Comparison of ENCODE assay signal across 8 mouse cellular contexts in the genomic region with DNA sequence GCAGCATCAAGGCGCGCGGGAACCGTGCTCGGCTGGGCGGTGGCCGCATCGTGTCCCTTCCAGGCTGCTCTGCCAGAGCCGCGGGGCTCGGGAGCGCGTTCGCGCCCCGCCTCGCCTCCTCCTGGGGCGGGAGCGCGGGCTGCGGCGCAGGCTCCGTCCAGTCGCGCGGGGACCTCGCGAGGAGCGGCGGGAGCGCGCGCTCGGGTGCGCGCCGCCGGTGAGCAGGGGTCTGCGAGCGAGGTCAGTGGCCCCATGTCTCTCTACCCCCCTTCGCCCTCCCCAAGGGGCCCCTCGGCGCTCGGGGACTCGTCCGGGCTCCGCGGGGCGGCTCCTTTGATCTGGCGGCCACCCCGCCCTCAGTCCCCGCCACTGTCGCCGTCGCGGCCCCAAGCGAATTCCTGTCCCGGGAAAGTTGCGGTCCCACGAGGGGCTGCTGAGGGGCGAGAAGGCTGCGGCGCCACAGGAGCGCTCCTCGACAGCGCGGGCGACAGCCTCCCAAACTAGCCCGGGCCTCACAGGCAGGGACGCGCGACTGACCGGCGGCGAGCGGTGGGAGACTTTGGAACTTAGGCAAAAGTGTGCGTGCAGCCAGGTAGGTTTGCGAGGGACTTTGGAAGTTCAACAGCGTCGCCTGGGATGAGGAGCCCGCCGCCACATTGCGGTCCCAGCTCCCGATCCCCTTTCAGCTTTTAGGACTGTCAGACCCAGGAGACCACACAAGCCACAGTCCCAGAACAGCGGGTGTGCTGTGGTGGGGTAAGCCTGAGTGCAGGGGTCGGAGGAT. TPM values are rescaled to one million over a fixed set of nuclear protein-coding genes. Genes with fewer than 3 reads are reported as not detected.
A peak's percentile ranks its signal among the peaks of the same experiment; 100 is the strongest.
DNase-seq lines count a peak whose midpoint lies in the region; ATAC-seq and TF ChIP-seq lines count a peak whose summit lies in the region.
"Had no signal": no experiment of that assay in that cellular context is flagged by ENCODE, and none has a peak within 500 bp of the region (broad histone marks: within the 10 kb centered on the region; RNA-seq: fewer than 3 reads in every experiment).

Gene Ism2, minus strand, starts transcription at position 49 of the 784 bp plus-strand sequence.

- H3K27me3 ChIP-seq in ES-Bruce4 (ENCODE audit: control insufficient read depth, insufficient read depth, low read length, poor library complexity, severe bottlenecking), result peaks cover 2% of the 10 kb centered on the region
- peaks cover 24% of the 10 kb centered on the region for H3K27me3 ChIP-seq in embryonic facial prominence, embryonic 12.5 days
- peaks cover 40% of the 10 kb centered on the region for H3K27me3 ChIP-seq in limb, embryonic 13.5 days
- peaks cover 43% of the 10 kb centered on the region for H3K27me3 ChIP-seq in midbrain, embryonic 12.5 days

- H3K36me3 ChIP-seq in ES-Bruce4 (ENCODE audit: control insufficient read depth, insufficient read depth, low read length, poor library complexity, severe bottlenecking), result no peaks in the 10 kb centered on the region
- no peaks in the 10 kb centered on the region for H3K36me3 ChIP-seq in embryonic facial prominence, embryonic 12.5 days
- H3K36me3 ChIP-seq in limb, embryonic 13.5 days, result no peaks in the 10 kb centered on the region
- H3K36me3 ChIP-seq in midbrain, embryonic 12.5 days, result no peaks in the 10 kb centered on the region

- ATAC-seq in embryonic facial prominence, embryonic 12.5 days (ENCODE audit: insufficient number of reproducible peaks, insufficient read depth, low FRiP score, low TSS enrichment), result peak; percentile 76; the same call in 1 of the 2 replicates
- peak; percentile 25 to 57; a peak in 2 of 4 replicates for ATAC-seq in hematopoietic stem cell, adult 5-6 weeks (replicated peaks in 1 of 2; ENCODE audit: insufficient read depth in 1 of 2, low FRiP score in 2 of 2, low TSS enrichment in 1 of 2, low read depth in 1 of 2, poor library complexity in 2 of 2, severe bottlenecking in 2 of 2)
- ATAC-seq in limb, embryonic 13.5 days (ENCODE audit: low FRiP score, low read depth), result peak; percentile 80
- peak; percentile 82 for ATAC-seq in midbrain, embryonic 12.5 days (ENCODE audit: low FRiP score, low read depth)

- H3K27ac ChIP-seq in ES-Bruce4 (ENCODE audit: insufficient read depth, low read length), result no peak within 1 kb of the TSS
- H3K27ac ChIP-seq in embryonic facial prominence, embryonic 12.5 days, result no peak within 1 kb of the TSS
- H3K27ac ChIP-seq in limb, embryonic 13.5 days, result no peak within 1 kb of the TSS
- H3K27ac ChIP-seq in midbrain, embryonic 12.5 days (replicated peaks), result no peak within 1 kb of the TSS

- peak within 1 kb of the TSS; percentile 70 for H3K4me3 ChIP-seq in ES-Bruce4 (ENCODE audit: low read depth, low read length)
- peak within 1 kb of the TSS; percentile 77 for H3K4me3 ChIP-seq in embryonic facial prominence, embryonic 12.5 days
- peak within 1 kb of the TSS; percentile 77 for H3K4me3 ChIP-seq in limb, embryonic 13.5 days
- peak within 1 kb of the TSS; percentile 74 for H3K4me3 ChIP-seq in midbrain, embryonic 12.5 days

- no peak for TF ChIP-seq EP300 in ES-Bruce4 (IDR thresholded peaks at IDR 0.05; ENCODE audit: insufficient read depth, low read depth, low read length)

- no peak for TF ChIP-seq CTCF in ES-Bruce4 (IDR thresholded peaks at IDR 0.05; ENCODE audit: low read depth, low read length)

- WGBS in embryonic facial prominence, embryonic 12.5 days, result under 1% methylated on average over 86 of the region's 86 CpGs
- WGBS in limb, embryonic 13.5 days, result under 1% methylated on average over 70 of the region's 86 CpGs
- WGBS in midbrain, embryonic 12.5 days, result under 1% methylated on average over 79 of the region's 86 CpGs

- no peak for TF ChIP-seq POLR2A in ES-Bruce4 (IDR thresholded peaks at IDR 0.05; ENCODE audit: insufficient read depth, low read length)

- peak within 1 kb of the TSS; percentile 97 for H3K4me2 ChIP-seq in embryonic facial prominence, embryonic 12.5 days (replicated peaks)
- H3K4me2 ChIP-seq in limb, embryonic 13.5 days (replicated peaks), result peak within 1 kb of the TSS; percentile 97
- H3K4me2 ChIP-seq in midbrain, embryonic 12.5 days (replicated peaks), result peak within 1 kb of the TSS; percentile 97

- H3K9me3 ChIP-seq in ES-Bruce4 (replicated peaks; ENCODE audit: control insufficient read depth, insufficient read depth, low read length, poor library complexity, severe bottlenecking), result no peaks in the 10 kb centered on the region
- H3K9me3 ChIP-seq in embryonic facial prominence, embryonic 12.5 days, result no peaks in the 10 kb centered on the region
- no peaks in the 10 kb centered on the region for H3K9me3 ChIP-seq in limb, embryonic 13.5 days
- H3K9me3 ChIP-seq in midbrain, embryonic 12.5 days, result no peaks in the 10 kb centered on the region

- peak; percentile 21 for DNase-seq in CD4-positive helper T cell, adult 2 months (ENCODE audit: low read depth, low spot score)
- peak; percentile 5 to 16 for DNase-seq in thymus, postnatal 36 days

- H3K4me1 ChIP-seq in ES-Bruce4 (ENCODE audit: control insufficient read depth, insufficient read depth, low read length), result no peaks in the 10 kb centered on the region
- H3K4me1 ChIP-seq in embryonic facial prominence, embryonic 12.5 days, result peaks cover 8% of the 10 kb centered on the region; the same call in 1 of the 2 replicates
- H3K4me1 ChIP-seq in limb, embryonic 13.5 days, result peaks cover 16% of the 10 kb centered on the region; the same call in 1 of the 2 replicates
- peaks cover 13% of the 10 kb centered on the region for H3K4me1 ChIP-seq in midbrain, embryonic 12.5 days

- peak within 1 kb of the TSS; percentile 75 for H3K9ac ChIP-seq in ES-Bruce4 (ENCODE audit: low read depth, poor library complexity, severe bottlenecking)
- peak within 1 kb of the TSS; percentile 74 for H3K9ac ChIP-seq in embryonic facial prominence, embryonic 12.5 days
- peak within 1 kb of the TSS; percentile 78 for H3K9ac ChIP-seq in limb, embryonic 13.5 days
- peak within 1 kb of the TSS; percentile 64 for H3K9ac ChIP-seq in midbrain, embryonic 12.5 days (replicated peaks)

RNA-seq across cellular contexts. Expression of gene Ism2, which starts in this region (rescaled TPM):
- 5.5 and 5.9 TPM in 2 replicates for polyA plus RNA-seq in ES-Bruce4 (2011; ENCODE audit: insufficient read depth, insufficient read length, low read depth, missing spikeins)
- 1.0 and 1.4 TPM in 2 replicates for polyA plus RNA-seq in embryonic facial prominence, embryonic 12.5 days (2016; fragmentation: Nextera tagmentation; extraction: Ambion mirVana)
- total RNA-seq in hematopoietic stem cell, adult 5-6 weeks (2017), result 1.2 TPM in 1 of 2 replicates, not detected in the other
- polyA plus RNA-seq in limb, embryonic 13.5 days (2015; fragmentation: Nextera tagmentation; extraction: Ambion mirVana), result 1.4 and 1.5 TPM in 2 replicates
- 1.0 and 1.2 TPM in 2 replicates for polyA plus RNA-seq in midbrain, embryonic 12.5 days (2016; fragmentation: Nextera tagmentation; extraction: Ambion mirVana)
- total RNA-seq: gastrocnemius, postnatal 36 days had no signal
